Mouse (Mus musculus): ENCODE data around the gene Gm3233. TPM values are rescaled to one million over a fixed set of nuclear protein-coding genes. Genes with fewer than 3 reads are reported as not detected.
"Not testable (repeated sequence)": the region's sequence is repeated elsewhere in the genome, so short reads cannot be mapped to it uniquely, and the experiment has no call there.

The Gm3233 gene
- total and polyA plus RNA-seq, 3 experiments = not detected

DNA sequence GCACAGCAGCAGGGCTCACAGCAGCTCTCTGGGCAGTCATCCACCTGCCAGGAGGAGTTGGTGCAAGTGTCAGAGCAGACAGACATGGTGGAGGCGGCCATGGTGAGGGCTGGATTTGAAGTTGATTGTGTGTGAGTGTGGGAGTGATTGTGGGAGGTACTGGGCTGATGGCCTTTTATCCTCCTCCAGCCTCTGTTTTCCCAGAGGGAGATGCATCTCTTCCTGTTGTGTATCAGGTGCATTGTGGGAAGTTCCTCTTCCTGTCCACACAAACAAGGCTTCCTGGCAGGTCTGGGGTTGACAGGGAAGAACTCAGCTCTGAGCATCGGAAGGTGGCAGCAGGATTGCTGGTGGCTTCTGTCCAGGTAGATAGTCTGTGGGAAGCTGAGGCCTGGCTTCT is 35.5 kb upstream of the Gm3233 start, which contains the start of gene Gm9639:
TSS of gene Gm9639 (minus strand) at position 101 of the 400 bp plus-strand sequence.
- Histone ChIP-seq H3K79me2 (ENCODE audit: control insufficient read depth, insufficient read depth, low read length, poor library complexity) (no peaks in the 10 kb centered on the region), H3K9me3 (replicated peaks; ENCODE audit: insufficient read depth, low read length) (no peaks in the 10 kb centered on the region), H3K36me3 (ENCODE audit: control insufficient read depth in 1 of 2, insufficient read depth in 2 of 2, low read length in 2 of 2) (no peaks in the 10 kb centered on the region), H3K4me3 (ENCODE audit: control insufficient read depth in 1 of 2, insufficient read depth in 1 of 2, low read depth in 2 of 2, low read length in 2 of 2) (no peak within 1 kb of the TSS), H3K27ac (ENCODE audit: control insufficient read depth, low read depth, low read length) (no peak within 1 kb of the TSS), H3K4me1 (ENCODE audit: control insufficient read depth in 1 of 2, insufficient read depth in 2 of 2, low read length in 2 of 2) (no peaks in the 10 kb centered on the region), H3K27me3 (ENCODE audit: control insufficient read depth in 1 of 2, insufficient read depth in 2 of 2, low read length in 2 of 2) (0 out of 4 replicates have a peak, but pooled peaks cover 0 to 1% of the 10 kb centered on the region in 2 experiments), H3K9ac (ENCODE audit: control insufficient read depth, low read depth, low read length, poor library complexity, severe bottlenecking) (no peak within 1 kb of the TSS)
- TF ChIP-seq SMC3 (IDR thresholded peaks at IDR 0.05; ENCODE audit: low read depth, low read length) (no peak), USF1 (IDR thresholded peaks at IDR 0.05; ENCODE audit: low read depth, low read length) (no peak), POLR2AphosphoS2 (IDR thresholded peaks at IDR 0.05; ENCODE audit: low read length) (no peak), GATA1 (IDR thresholded peaks at IDR 0.05; ENCODE audit: low read depth, low read length) (no peak), ZKSCAN1 (IDR thresholded peaks at IDR 0.05; ENCODE audit: low read depth, low read length) (no peak), RCOR1 (IDR thresholded peaks at IDR 0.05; ENCODE audit: low read depth, low read length) (no peak), ETS1 (IDR thresholded peaks at IDR 0.05; ENCODE audit: low read depth, low read length) (no peak), ZC3H11A (IDR thresholded peaks at IDR 0.05; ENCODE audit: low read depth, low read length) (no peak), BHLHE40 (IDR thresholded peaks at IDR 0.05; ENCODE audit: borderline replicate concordance, low read depth, low read length) (no peak), MAFK (IDR thresholded peaks at IDR 0.05; ENCODE audit: borderline replicate concordance, low read depth, low read length) (no peak), TCF12 (IDR thresholded peaks at IDR 0.05; ENCODE audit: low read depth, low read length) (no peak), E2F4 (IDR thresholded peaks at IDR 0.05; ENCODE audit: borderline replicate concordance, low read depth, low read length) (no peak), MYB (IDR thresholded peaks at IDR 0.05; ENCODE audit: low read depth, low read length) (no peak), NELFE (IDR thresholded peaks at IDR 0.05; ENCODE audit: low read depth, low read length) (no peak), HCFC1 (IDR thresholded peaks at IDR 0.05; ENCODE audit: low read depth, low read length) (no peak)
- DNase-seq (ENCODE audit: low read depth, low spot score) = no peak

DNA sequence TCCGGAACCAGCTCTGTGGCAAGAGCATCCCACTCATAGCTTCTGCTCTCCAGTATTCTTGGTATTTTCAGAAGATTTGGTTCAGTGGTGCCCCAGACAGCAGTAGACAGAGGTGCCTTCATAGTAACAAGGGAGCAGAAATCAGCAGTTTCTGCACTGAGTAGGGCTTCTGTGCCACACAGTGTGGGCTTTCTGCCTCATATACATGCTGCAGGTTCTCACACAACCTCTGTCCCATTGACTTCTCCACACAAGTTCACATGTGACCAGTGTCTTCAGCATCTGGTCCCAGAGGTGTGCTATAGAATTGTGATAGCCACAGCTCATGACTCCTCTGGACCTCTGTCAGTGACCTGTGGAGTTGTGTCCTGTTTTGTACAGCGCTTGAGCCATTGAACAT is 29.1 kb upstream of the Gm3233 start:
- H3K27ac ChIP-seq (ENCODE audit: control insufficient read depth, low read depth, low read length) = no peak overlapping the region
- TF ChIP-seq ZKSCAN1 (IDR thresholded peaks at IDR 0.05; ENCODE audit: low read depth, low read length) (no peak), ELF1 (IDR thresholded peaks at IDR 0.05; ENCODE audit: low read depth, low read length) (no peak), EP300 (IDR thresholded peaks at IDR 0.05; ENCODE audit: low read depth in 1 of 2, low read length in 2 of 2) (no peak), CHD2 (IDR thresholded peaks at IDR 0.05; ENCODE audit: low read length) (no peak), ZC3H11A (IDR thresholded peaks at IDR 0.05; ENCODE audit: low read depth, low read length) (no peak), TCF12 (IDR thresholded peaks at IDR 0.05; ENCODE audit: low read depth, low read length) (no peak), GATA1 (IDR thresholded peaks at IDR 0.05; ENCODE audit: low read depth, low read length) (no peak), NRF1 (IDR thresholded peaks at IDR 0.05; ENCODE audit: insufficient read depth, low read depth, low read length, poor library complexity, severe bottlenecking) (no peak), ZMIZ1 (IDR thresholded peaks at IDR 0.05; ENCODE audit: low read depth, low read length) (no peak), POLR2AphosphoS2 (IDR thresholded peaks at IDR 0.05; ENCODE audit: low read length) (no peak), ZNF384 (IDR thresholded peaks at IDR 0.05; ENCODE audit: low read depth, low read length) (no peak), USF2 (IDR thresholded peaks at IDR 0.05; ENCODE audit: borderline replicate concordance in 1 of 2, insufficient read depth in 1 of 2, low read depth in 1 of 2, low read length in 2 of 2) (no peak), MAZ (IDR thresholded peaks at IDR 0.05; ENCODE audit: low read depth, low read length) (no peak)

DNA sequence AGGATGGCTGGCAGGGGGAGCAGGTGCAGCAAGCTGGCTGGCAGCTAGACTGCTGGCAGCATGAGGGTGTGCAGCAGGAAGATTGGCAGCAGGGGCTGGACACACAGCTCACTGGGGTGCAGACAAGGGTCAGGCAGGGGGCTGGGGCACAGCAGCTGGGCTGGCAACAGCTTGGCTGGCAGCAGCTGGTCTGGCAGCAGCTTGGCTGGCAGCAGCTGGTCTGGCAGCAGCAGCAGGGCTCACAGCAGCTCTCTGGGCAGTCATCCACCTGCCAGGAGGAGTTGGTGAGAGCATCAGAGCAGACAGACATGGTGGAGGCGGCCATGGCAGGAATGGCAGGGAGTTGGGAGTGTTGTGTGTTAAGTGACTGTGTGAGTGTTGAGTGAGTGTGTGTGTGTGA is 28.4 kb upstream of the Gm3233 start, which contains the start of gene Gm7137:
TSS of gene Gm7137 (minus strand) at position 325 of the 400 bp plus-strand sequence.
- not testable (repeated sequence) for H3K9ac ChIP-seq (ENCODE audit: control insufficient read depth, low read depth, low read length, poor library complexity, severe bottlenecking); H3K36me3 ChIP-seq (ENCODE audit: control insufficient read depth in 1 of 2, insufficient read depth in 2 of 2, low read length in 2 of 2); H3K4me3 ChIP-seq (ENCODE audit: control insufficient read depth in 1 of 2, insufficient read depth in 1 of 2, low read depth in 2 of 2, low read length in 2 of 2); H3K9me3 ChIP-seq (replicated peaks; ENCODE audit: insufficient read depth, low read length); H3K27me3 ChIP-seq (ENCODE audit: control insufficient read depth in 1 of 2, insufficient read depth in 2 of 2, low read length in 2 of 2); H3K4me1 ChIP-seq (ENCODE audit: control insufficient read depth in 1 of 2, insufficient read depth in 2 of 2, low read length in 2 of 2); H3K79me2 ChIP-seq (ENCODE audit: control insufficient read depth, insufficient read depth, low read length, poor library complexity); DNase-seq (ENCODE audit: low read depth, low spot score); H3K27ac ChIP-seq (ENCODE audit: control insufficient read depth, low read depth, low read length)

More for the DNA sequence above, 29.1 kb upstream of the Gm3233 start:
- H3K79me2 ChIP-seq (ENCODE audit: control insufficient read depth, insufficient read depth, low read length, poor library complexity) = no peaks in the 10 kb centered on the region
- DNase-seq (ENCODE audit: low read depth, low spot score) = no peak
- no peaks in the 10 kb centered on the region for H3K4me1 ChIP-seq (ENCODE audit: control insufficient read depth in 1 of 2, insufficient read depth in 2 of 2, low read length in 2 of 2)
- H3K27me3 ChIP-seq (ENCODE audit: control insufficient read depth in 1 of 2, insufficient read depth in 2 of 2, low read length in 2 of 2) = no peaks in the 10 kb centered on the region; a peak in 1 of 4 replicates
- no peaks in the 10 kb centered on the region for H3K9me3 ChIP-seq (replicated peaks; ENCODE audit: insufficient read depth, low read length)
- no peak overlapping the region for H3K4me3 ChIP-seq (ENCODE audit: control insufficient read depth in 1 of 2, insufficient read depth in 1 of 2, low read depth in 2 of 2, low read length in 2 of 2)
- no peaks in the 10 kb centered on the region for H3K36me3 ChIP-seq (ENCODE audit: control insufficient read depth in 1 of 2, insufficient read depth in 2 of 2, low read length in 2 of 2)
- H3K9ac ChIP-seq (ENCODE audit: control insufficient read depth, low read depth, low read length, poor library complexity, severe bottlenecking) = no peak overlapping the region

Data from MEL (cell line).